Mouse (Mus musculus): ENCODE measurements around the gene Abca7. TPM values are rescaled to one million over a fixed set of nuclear protein-coding genes. Genes with fewer than 3 reads are reported as not detected.

Gene Abca7
- polyA plus RNA-seq, 1 experiment from 2014 or later: 3.0 TPM

DNA sequence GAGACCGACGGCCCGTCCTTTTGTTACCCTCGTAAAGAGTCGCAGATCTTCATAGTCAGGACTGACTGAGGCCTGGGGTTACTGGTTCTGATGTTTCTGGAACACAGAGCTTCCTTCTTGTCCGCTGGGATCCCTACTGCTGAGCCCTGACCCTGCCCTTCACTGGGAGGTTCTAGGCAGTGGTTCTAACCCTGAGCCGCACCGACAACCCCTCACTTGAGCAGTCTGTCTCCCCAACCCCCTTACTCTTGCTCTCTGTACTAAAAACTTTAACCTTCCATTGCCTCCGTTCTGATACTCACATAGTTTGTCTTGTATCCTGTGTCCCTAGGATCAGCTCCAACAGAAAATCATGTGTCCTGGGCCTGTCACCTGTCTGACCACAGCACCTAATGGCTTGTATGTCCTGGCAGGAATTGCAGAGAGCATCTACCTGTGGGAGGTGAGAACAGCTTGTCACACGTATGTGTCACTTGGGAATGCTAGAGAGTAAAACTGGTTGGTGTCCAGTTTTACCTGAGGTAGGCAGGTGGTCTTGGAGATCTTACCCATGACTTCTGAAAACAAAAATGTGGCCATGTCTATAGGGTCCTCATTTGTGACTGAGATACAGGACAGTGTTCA, 35.5 kb upstream of the Abca7 start:
- Histone ChIP-seq H3K27ac (peak overlapping the region; percentile 75; the same call in 1 of the 2 replicates), H3K4me2 (replicated peaks) (peak overlapping the region; percentile 72), H3K4me3 (replicated peaks) (peak overlapping the region; percentile 72), H3K27me3 (replicated peaks) (no peaks in the 10 kb centered on the region), H3K9ac (peak overlapping the region; percentile 77), H3K9me3 (no peaks in the 10 kb centered on the region), H3K4me1 (replicated peaks) (peaks cover 13% of the 10 kb centered on the region; the same call in 1 of the 2 replicates), H3K36me3 (peaks cover 19% of the 10 kb centered on the region)
- 15% methylated on average over 10 of the region's 10 CpGs for WGBS
- ATAC-seq: no peak

GRCm38 (mm10) chr10:79964727-79965126, 31.6 kb upstream of the Abca7 start:
- Histone ChIP-seq H3K4me2 (replicated peaks) (no peak overlapping the region), H3K27ac (no peak overlapping the region), H3K9ac (no peak overlapping the region), H3K4me1 (replicated peaks) (peaks cover 7% of the 10 kb centered on the region; the same call in 1 of the 2 replicates), H3K9me3 (no peaks in the 10 kb centered on the region), H3K4me3 (replicated peaks) (no peak overlapping the region), H3K27me3 (replicated peaks) (0 out of 2 replicates have a peak, but pooled peaks cover 7% of the 10 kb centered on the region), H3K36me3 (peaks cover 43% of the 10 kb centered on the region)
- ATAC-seq: no peak
- 94% methylated on average over 7 of the region's 7 CpGs for WGBS

- H3K27ac ChIP-seq: no peak overlapping the region
- H3K36me3 ChIP-seq: peaks cover 43% of the 10 kb centered on the region
- H3K4me2 ChIP-seq (replicated peaks): no peak overlapping the region
- H3K9ac ChIP-seq: no peak overlapping the region
- WGBS: 82% methylated on average over 5 of the region's 5 CpGs
- no peak overlapping the region for H3K4me3 ChIP-seq (replicated peaks)
- H3K27me3 ChIP-seq (replicated peaks): peaks cover 10% of the 10 kb centered on the region; the same call in 1 of the 2 replicates
- no peak for ATAC-seq
- no peaks in the 10 kb centered on the region for H3K9me3 ChIP-seq
- peaks cover 7% of the 10 kb centered on the region; the same call in 1 of the 2 replicates for H3K4me1 ChIP-seq (replicated peaks)
Observed at GRCm38 (mm10) chr10:79965325-79965724, 31.0 kb upstream of the Abca7 start.

DNA sequence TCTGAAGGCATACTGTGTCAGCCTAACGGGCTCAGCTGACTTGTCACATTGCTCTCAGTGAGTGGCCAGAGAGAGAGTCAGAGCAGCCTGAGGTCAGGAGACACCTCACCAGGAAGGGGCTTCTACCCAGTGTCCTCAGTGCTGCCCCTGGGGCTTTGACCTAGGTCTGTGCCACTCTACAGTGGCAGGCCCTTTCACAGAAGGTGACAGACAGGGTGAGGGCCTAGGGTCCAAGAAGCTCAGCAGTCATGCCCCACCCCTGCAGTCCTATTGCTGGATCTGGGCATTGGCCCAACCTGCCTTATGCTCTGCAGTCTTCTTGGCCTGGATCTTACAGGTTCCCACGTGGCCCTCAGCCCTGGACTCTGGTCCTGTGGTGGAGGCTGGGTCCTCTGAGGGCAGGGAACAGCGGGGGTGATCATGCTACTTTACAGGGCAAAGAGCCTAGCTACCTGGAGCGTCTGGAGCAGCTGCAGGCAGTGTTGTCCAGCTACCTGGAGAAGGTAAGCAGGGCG, 29.4 kb upstream of the Abca7 start:
- Histone ChIP-seq H3K36me3 (peaks cover 43% of the 10 kb centered on the region), H3K27me3 (replicated peaks) (peaks cover 26% of the 10 kb centered on the region), H3K27ac (no peak overlapping the region), H3K9me3 (no peaks in the 10 kb centered on the region), H3K9ac (no peak overlapping the region), H3K4me2 (replicated peaks) (no peak overlapping the region), H3K4me1 (replicated peaks) (peaks cover 9% of the 10 kb centered on the region), H3K4me3 (replicated peaks) (no peak overlapping the region)
- WGBS: 95% methylated on average over 5 of the region's 5 CpGs
- ATAC-seq: no peak

DNA sequence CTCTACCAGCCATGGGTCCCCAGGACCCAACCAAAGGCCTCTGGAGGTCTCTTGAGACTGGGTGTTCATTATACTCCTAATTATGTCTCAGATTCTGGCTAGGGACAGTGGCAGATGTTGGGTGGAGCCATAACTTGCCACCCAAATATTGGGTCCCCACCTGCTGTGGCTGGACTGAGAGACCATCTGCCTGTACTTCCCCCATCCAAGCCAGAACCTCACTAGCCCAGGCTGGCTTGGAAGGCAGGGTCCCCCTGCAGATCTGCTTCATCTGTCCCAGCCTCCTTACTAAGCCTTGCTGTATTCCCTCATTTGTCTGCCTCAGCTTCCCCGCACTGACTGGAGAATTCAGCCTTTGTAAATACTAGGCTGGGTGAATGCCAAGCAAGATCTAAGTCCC, 28.1 kb upstream of the Abca7 start:
- Histone ChIP-seq H3K4me3 (replicated peaks) (no peak overlapping the region), H3K36me3 (peaks cover 37% of the 10 kb centered on the region), H3K9me3 (no peaks in the 10 kb centered on the region), H3K4me1 (replicated peaks) (peaks cover 9% of the 10 kb centered on the region), H3K27me3 (replicated peaks) (peaks cover 33% of the 10 kb centered on the region), H3K9ac (no peak overlapping the region), H3K27ac (no peak overlapping the region), H3K4me2 (replicated peaks) (no peak overlapping the region)
- ATAC-seq: no peak
- WGBS: 72% methylated on average over 1 of the region's 1 CpGs

- 16% methylated on average over 3 of the region's 3 CpGs for WGBS
Observed at GRCm38 (mm10) chr10:79969124-79969568, 27.1 kb upstream of the Abca7 start.

GRCm38 (mm10) chr10:79970415-79971182, 25.7 kb upstream of the Abca7 start, which contains the start of gene Grin3b:
TSS of gene Grin3b (plus strand) at chr10:79970715.
- H3K27me3 ChIP-seq (replicated peaks): peaks cover 33% of the 10 kb centered on the region
- ATAC-seq: no peak
- no peak within 1 kb of the TSS for H3K27ac ChIP-seq
- H3K4me3 ChIP-seq (replicated peaks): peak within 1 kb of the TSS; percentile 43
- H3K9me3 ChIP-seq: no peaks in the 10 kb centered on the region
- peaks cover 9% of the 10 kb centered on the region for H3K4me1 ChIP-seq (replicated peaks)
- peak within 1 kb of the TSS; percentile 52 for H3K9ac ChIP-seq
- H3K4me2 ChIP-seq (replicated peaks): peak within 1 kb of the TSS; percentile 88
- peaks cover 29% of the 10 kb centered on the region for H3K36me3 ChIP-seq
- WGBS: 6% methylated on average over 47 of the region's 47 CpGs

More at GRCm38 (mm10) chr10:79969124-79969568, 27.1 kb upstream of the Abca7 start:
- no peaks in the 10 kb centered on the region for H3K9me3 ChIP-seq
- H3K9ac ChIP-seq: no peak overlapping the region
- H3K36me3 ChIP-seq: peaks cover 36% of the 10 kb centered on the region
- no peak for ATAC-seq
- H3K27me3 ChIP-seq (replicated peaks): peaks cover 33% of the 10 kb centered on the region
- H3K4me3 ChIP-seq (replicated peaks): no peak overlapping the region
- peaks cover 9% of the 10 kb centered on the region for H3K4me1 ChIP-seq (replicated peaks)
- no peak overlapping the region for H3K27ac ChIP-seq
- H3K4me2 ChIP-seq (replicated peaks): no peak overlapping the region

- Histone ChIP-seq H3K36me3 (peaks cover 32% of the 10 kb centered on the region), H3K27ac (no peak overlapping the region), H3K9ac (peak overlapping the region; percentile 52), H3K4me2 (replicated peaks) (peak overlapping the region; percentile 88), H3K9me3 (no peaks in the 10 kb centered on the region), H3K4me1 (replicated peaks) (peaks cover 9% of the 10 kb centered on the region), H3K27me3 (replicated peaks) (peaks cover 33% of the 10 kb centered on the region), H3K4me3 (replicated peaks) (peak overlapping the region; percentile 43)
- 3% methylated on average over 21 of the region's 21 CpGs for WGBS
- 0 out of 2 replicates have a peak, but pooled peaks have one; percentile 11 for ATAC-seq
Observed at GRCm38 (mm10) chr10:79971183-79971497, 25.2 kb upstream of the Abca7 start.

- WGBS: 64% methylated on average over 14 of the region's 14 CpGs
- H3K4me3 ChIP-seq (replicated peaks): no peak overlapping the region
Observed at GRCm38 (mm10) chr10:79972831-79973230, 23.5 kb upstream of the Abca7 start.

DNA sequence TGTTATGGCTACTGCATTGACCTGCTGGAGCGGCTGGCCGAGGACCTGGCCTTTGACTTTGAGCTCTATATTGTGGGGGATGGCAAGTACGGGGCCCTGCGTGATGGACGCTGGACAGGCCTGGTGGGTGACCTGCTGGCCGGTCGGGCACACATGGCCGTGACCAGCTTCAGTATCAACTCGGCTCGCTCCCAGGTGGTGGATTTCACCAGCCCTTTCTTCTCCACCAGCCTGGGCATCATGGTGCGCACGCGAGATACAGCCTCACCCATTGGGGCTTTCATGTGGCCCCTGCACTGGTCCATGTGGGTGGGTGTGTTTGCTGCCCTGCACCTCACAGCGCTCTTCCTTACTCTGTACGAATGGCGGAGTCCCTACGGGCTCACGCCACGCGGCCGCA, 22.2 kb upstream of the Abca7 start:
- H3K4me1 ChIP-seq (replicated peaks): peaks cover 9% of the 10 kb centered on the region
- H3K36me3 ChIP-seq: peaks cover 40% of the 10 kb centered on the region
- H3K9ac ChIP-seq: no peak overlapping the region
- no peak for ATAC-seq
- H3K27me3 ChIP-seq (replicated peaks): peaks cover 31% of the 10 kb centered on the region
- 90% methylated on average over 21 of the region's 21 CpGs for WGBS
- H3K9me3 ChIP-seq: no peaks in the 10 kb centered on the region
- no peak overlapping the region for H3K27ac ChIP-seq
- no peak overlapping the region for H3K4me3 ChIP-seq (replicated peaks)
- H3K4me2 ChIP-seq (replicated peaks): no peak overlapping the region

More at GRCm38 (mm10) chr10:79972831-79973230, 23.5 kb upstream of the Abca7 start:
- H3K4me1 ChIP-seq (replicated peaks): peaks cover 9% of the 10 kb centered on the region
- ATAC-seq: no peak
- H3K4me2 ChIP-seq (replicated peaks): no peak overlapping the region
- no peak overlapping the region for H3K27ac ChIP-seq
- peaks cover 33% of the 10 kb centered on the region for H3K36me3 ChIP-seq
- no peak overlapping the region for H3K9ac ChIP-seq
- H3K9me3 ChIP-seq: no peaks in the 10 kb centered on the region
- H3K27me3 ChIP-seq (replicated peaks): peaks cover 33% of the 10 kb centered on the region

DNA sequence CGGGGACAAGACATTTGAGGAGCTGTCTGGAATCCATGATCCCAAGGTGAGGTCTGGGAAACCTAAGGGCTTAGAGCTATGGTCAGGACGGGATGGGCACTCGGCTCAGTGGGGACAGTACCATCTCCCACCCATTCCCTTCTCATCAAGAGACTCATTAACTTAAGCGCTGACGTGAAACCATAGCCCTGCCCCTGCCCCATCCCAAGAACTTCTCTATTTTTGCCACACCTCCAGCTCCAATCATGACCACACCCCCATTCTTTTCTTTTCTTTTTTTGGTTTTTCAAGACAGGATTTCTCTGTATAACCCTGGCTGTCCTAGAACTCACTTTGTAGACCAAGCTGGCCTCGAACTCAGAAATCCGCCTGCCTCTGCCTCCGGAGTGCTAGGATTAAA, 21.6 kb upstream of the Abca7 start:
- Histone ChIP-seq H3K4me2 (replicated peaks) (no peak overlapping the region), H3K4me1 (replicated peaks) (peaks cover 9% of the 10 kb centered on the region), H3K9ac (no peak overlapping the region), H3K9me3 (no peaks in the 10 kb centered on the region), H3K4me3 (replicated peaks) (no peak overlapping the region), H3K27me3 (replicated peaks) (peaks cover 27% of the 10 kb centered on the region), H3K27ac (no peak overlapping the region), H3K36me3 (peaks cover 46% of the 10 kb centered on the region)
- 89% methylated on average over 8 of the region's 8 CpGs for WGBS
- ATAC-seq: no peak

DNA sequence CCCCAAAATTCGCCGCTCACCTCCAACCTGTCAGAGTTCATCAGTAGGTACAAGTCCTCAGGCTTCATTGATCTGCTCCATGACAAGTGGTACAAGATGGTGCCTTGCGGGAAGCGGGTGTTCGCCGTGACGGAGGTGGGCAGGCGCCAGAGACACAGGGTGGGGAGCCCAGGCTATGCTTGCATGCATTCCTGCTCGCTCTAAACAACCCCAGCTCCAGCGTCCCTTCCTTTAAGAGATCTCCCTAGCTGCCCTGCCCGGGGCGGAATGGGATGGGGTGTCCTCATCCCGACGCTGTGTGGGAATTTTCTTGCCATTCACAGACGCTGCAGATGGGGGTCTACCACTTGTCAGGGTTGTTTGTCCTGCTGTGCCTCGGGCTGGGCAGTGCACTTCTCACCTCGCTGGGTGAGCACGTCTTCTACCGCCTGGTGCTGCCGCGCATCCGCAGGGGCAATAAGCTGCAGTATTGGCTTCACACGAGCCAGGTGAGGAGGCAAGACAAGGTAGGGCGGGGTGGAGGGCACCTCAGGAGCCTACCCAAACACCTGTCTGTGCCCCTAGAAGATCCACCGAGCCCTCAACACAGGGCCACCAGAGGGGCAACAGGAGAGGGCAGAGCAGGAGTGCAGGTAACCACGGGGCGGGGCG, 20.1 kb upstream of the Abca7 start:
- WGBS: 85% methylated on average over 28 of the region's 28 CpGs
- no peak for ATAC-seq
- peaks cover 46% of the 10 kb centered on the region for H3K36me3 ChIP-seq

More for the DNA sequence above, 20.1 kb upstream of the Abca7 start:
- no peak overlapping the region for H3K4me2 ChIP-seq (replicated peaks)
- no peak overlapping the region for H3K4me3 ChIP-seq (replicated peaks)
- no peak overlapping the region for H3K27ac ChIP-seq
- no peaks in the 10 kb centered on the region for H3K9me3 ChIP-seq
- peaks cover under 1% of the 10 kb centered on the region for H3K4me1 ChIP-seq (replicated peaks)
- no peak overlapping the region for H3K9ac ChIP-seq
- H3K27me3 ChIP-seq (replicated peaks): peaks cover 15% of the 10 kb centered on the region

All from intestine, embryonic 15.5 days (tissue).